Mouse (Mus musculus) spleen, adult 2 months (tissue): ENCODE data around the gene Gng11. TPM values are rescaled to one million over a fixed set of nuclear protein-coding genes. Genes with fewer than 3 reads are reported as not detected.

ENCODE experiments used
- DNase-seq, 2 experiments: peaks; one replicate each; pipeline versions ENCODE4 v3.0.0 to v3.0.0-alpha.2; 2012 to 2021; ENCODE audit warnings: low spot score in 2 of 2, low read depth in 1 of 2
- H3K27ac ChIP-seq: fragments of 200-500 bp; 2 replicates; pipeline ENCODE4 v1.5.1; 2012; ENCODE audit warnings: low read length, inconsistent platforms; ENCODE audit not compliant: insufficient read depth
- H3K27me3 ChIP-seq: fragments of 200-500 bp; 2 replicates; pipeline ENCODE4 v1.6.1; 2012; ENCODE audit warnings: mild to moderate bottlenecking, moderate library complexity, low read length, inconsistent platforms; ENCODE audit not compliant: control insufficient read depth, insufficient read depth
- H3K36me3 ChIP-seq: fragments of 200-500 bp; 2 replicates; pipeline ENCODE4 v1.6.1; 2012; ENCODE audit warnings: mild to moderate bottlenecking, low read length, inconsistent platforms; ENCODE audit not compliant: control insufficient read depth, insufficient read depth
- H3K4me1 ChIP-seq: fragments of 200-500 bp; 2 replicates; pipeline ENCODE4 v1.6.1; 2011; ENCODE audit warnings: inconsistent platforms; ENCODE audit not compliant: control insufficient read depth, insufficient read depth, insufficient read length
- H3K4me3 ChIP-seq: fragments of 200-500 bp; 2 replicates; pipeline ENCODE4 v1.5.1; 2011; ENCODE audit warnings: mild to moderate bottlenecking, inconsistent platforms; ENCODE audit not compliant: insufficient read depth, insufficient read length; ENCODE audit errors: extremely low read depth
- CTCF ChIP-seq: fragments of 200-500 bp; IDR thresholded peaks from 2 replicates; pipeline ENCODE4 v1.5.1; 2011; ENCODE audit warnings: mild to moderate bottlenecking, inconsistent platforms; ENCODE audit not compliant: insufficient read depth, insufficient read length, insufficient replicate concordance; ENCODE audit errors: extremely low read depth
- POLR2A ChIP-seq: fragments of 200-500 bp; IDR thresholded peaks from 2 replicates; pipeline ENCODE4 v1.6.1; 2011; ENCODE audit warnings: low read depth, low read length, inconsistent platforms
- WGBS: fragments of 180-500 bp; shearing (Covaris S2); methylation state at CpG from one replicate; pipeline ENCODE4 v1.1.7; 2018; 5-methylcytosine and 5-hydroxymethylcytosine counted together
- polyA plus RNA-seq: library from polyadenylated mRNA; depleted of rRNA; stranded (reverse); fragments of >200 nt; gene quantifications from 2 replicates; pipeline ENCODE4 v1.2.3, GENCODE M21; 2012; rRNA removed

The Gng11 gene
- polyA plus RNA-seq, 1 experiment = 6.4 TPM

DNA sequence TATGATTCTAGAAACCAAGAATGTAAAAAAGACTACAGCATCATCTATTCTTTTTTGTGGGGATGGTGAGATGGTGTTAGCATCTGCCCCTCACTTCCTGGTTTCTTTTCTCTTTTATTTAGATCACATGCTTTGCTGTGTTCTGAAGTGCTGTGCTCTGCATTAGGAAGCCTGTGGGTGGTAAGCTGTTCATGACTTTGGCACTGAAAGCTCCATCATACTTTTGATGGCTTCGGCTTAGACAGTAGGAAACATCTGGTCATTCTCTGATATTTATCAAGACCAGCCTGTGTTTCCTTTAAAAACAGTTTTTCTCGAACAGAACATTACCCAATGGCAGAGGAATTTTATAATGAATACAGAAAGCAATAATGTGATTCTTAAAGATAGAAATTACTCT lies 22.7 kb downstream of the Gng11 start:
- Histone ChIP-seq H3K36me3 (no peaks in the 10 kb centered on the region), H3K27ac (no peak overlapping the region), H3K4me3 (no peak overlapping the region), H3K4me1 (no peaks in the 10 kb centered on the region), H3K27me3 (no peaks in the 10 kb centered on the region)
- no peak for DNase-seq
- 7% methylated on average over 2 of the region's 2 CpGs for WGBS
- TF ChIP-seq CTCF = no peak
- TF ChIP-seq POLR2A = no peak

- WGBS = 84% methylated on average over 3 of the region's 3 CpGs
- no peak overlapping the region for H3K27ac ChIP-seq
- no peaks in the 10 kb centered on the region for H3K27me3 ChIP-seq
- H3K36me3 ChIP-seq = no peaks in the 10 kb centered on the region
- no peak for DNase-seq
- TF ChIP-seq CTCF (no peak), POLR2A (no peak)
- H3K4me3 ChIP-seq = no peak overlapping the region
- no peaks in the 10 kb centered on the region for H3K4me1 ChIP-seq
Observed at GRCm38 (mm10) chr6:4030956-4031355, 27.3 kb downstream of the Gng11 start.

GRCm38 (mm10) chr6:4041821-4042220 lies 38.1 kb downstream of the Gng11 start:
- no peaks in the 10 kb centered on the region for H3K36me3 ChIP-seq
- TF ChIP-seq POLR2A = no peak
- no peak for TF ChIP-seq CTCF
- H3K4me1 ChIP-seq = no peaks in the 10 kb centered on the region
- H3K27me3 ChIP-seq = no peaks in the 10 kb centered on the region
- no peak overlapping the region for H3K4me3 ChIP-seq
- H3K27ac ChIP-seq = no peak overlapping the region
- 73% methylated on average over 1 of the region's 1 CpGs for WGBS
- DNase-seq = no peak

GRCm38 (mm10) chr6:4047200-4047599 lies 43.5 kb downstream of the Gng11 start:
- no peak overlapping the region for H3K4me3 ChIP-seq
- no peaks in the 10 kb centered on the region for H3K4me1 ChIP-seq
- TF ChIP-seq CTCF (no peak), POLR2A (no peak)
- H3K27ac ChIP-seq = no peak overlapping the region
- H3K36me3 ChIP-seq = no peaks in the 10 kb centered on the region
- H3K27me3 ChIP-seq = no peaks in the 10 kb centered on the region
- DNase-seq = no peak
- WGBS = 90% methylated on average over 1 of the region's 1 CpGs

DNA sequence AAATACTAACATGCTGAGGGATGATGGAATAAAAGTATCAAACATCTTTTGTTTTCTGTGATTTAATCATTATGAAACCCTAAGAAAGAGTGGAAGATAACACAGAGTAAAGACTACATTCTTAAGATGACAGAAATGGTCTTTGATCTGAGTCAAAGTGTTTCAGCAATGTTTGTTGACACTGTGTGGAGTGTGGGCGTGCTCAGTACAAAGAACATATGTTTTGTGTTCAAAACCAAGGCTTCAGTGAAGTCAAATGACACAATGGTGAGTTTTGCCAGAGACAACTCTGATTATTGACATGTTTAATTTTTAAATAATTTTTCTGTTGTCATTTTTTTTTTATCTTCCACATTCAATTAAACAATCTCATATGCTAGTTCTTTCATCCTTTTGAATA lies 49.1 kb downstream of the Gng11 start:
- H3K27me3 ChIP-seq = no peaks in the 10 kb centered on the region
- no peak overlapping the region for H3K27ac ChIP-seq
- no peaks in the 10 kb centered on the region for H3K4me1 ChIP-seq
- WGBS = 62% methylated on average over 1 of the region's 1 CpGs
- no peak for DNase-seq
- H3K36me3 ChIP-seq = no peaks in the 10 kb centered on the region
- TF ChIP-seq CTCF (no peak), POLR2A (no peak)
- H3K4me3 ChIP-seq = no peak overlapping the region

DNA sequence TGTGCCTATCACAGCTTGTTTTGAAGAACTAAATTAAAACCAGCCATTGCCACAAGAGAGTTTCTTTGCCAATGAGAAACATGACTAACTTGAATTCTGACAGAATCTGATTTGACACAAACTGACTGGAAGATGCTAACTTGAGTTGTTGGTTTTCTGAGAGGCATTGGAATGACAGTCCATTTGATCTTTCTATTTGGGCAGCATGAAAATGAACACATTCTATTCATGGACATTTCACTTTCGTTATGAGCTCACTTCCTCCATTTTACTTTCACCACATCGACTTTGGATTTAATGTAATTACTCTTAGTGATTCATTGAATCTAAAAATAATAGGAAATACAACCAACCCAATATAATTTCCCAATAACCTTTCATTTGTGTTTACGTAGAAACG lies 50.7 kb downstream of the Gng11 start:
- Histone ChIP-seq H3K27ac (no peak overlapping the region), H3K36me3 (no peaks in the 10 kb centered on the region), H3K27me3 (no peaks in the 10 kb centered on the region), H3K4me1 (no peaks in the 10 kb centered on the region), H3K4me3 (no peak overlapping the region)
- no peak for DNase-seq
- 82% methylated on average over 4 of the region's 4 CpGs for WGBS
- TF ChIP-seq POLR2A (no peak), CTCF (no peak)

Other genes starting within 250 kb of the Gng11 start
- not detected in 2 replicates for gene Calcr, start 239.2 kb upstream of the Gng11 start, polyA plus RNA-seq
- gene Tfpi2, start 15.0 kb upstream of the Gng11 start, polyA plus RNA-seq = 0.54 and 0.63 TPM in 2 replicates
- not detected in 2 replicates for gene Gngt1, start 10.1 kb upstream of the Gng11 start, polyA plus RNA-seq
- gene Bet1, start 83.1 kb downstream of the Gng11 start, polyA plus RNA-seq = 4.2 and 6.1 TPM in 2 replicates